Mouse (Mus musculus) MEL (cell line): Measurements from ENCODE around the gene Acr. TPM values are rescaled to one million over a fixed set of nuclear protein-coding genes. Genes with fewer than 3 reads are reported as not detected.

Experiments
- DNase-seq: peaks from one replicate; pipeline ENCODE4 v3.0.0; 2011; ENCODE audit warnings: low read depth, low spot score
- H3K27ac ChIP-seq: 2 replicates; pipeline ENCODE4 v1.5.1; 2012; ENCODE audit warnings: low read depth, mild to moderate bottlenecking, control low read depth, low read length, moderate library complexity; ENCODE audit not compliant: control insufficient read depth
- H3K27me3 ChIP-seq, 2 experiments: fragments of 150-350 bp in 1 of 2; sonication (generic) in 1 of 2; 2 replicates each; pipeline ENCODE4 v1.6.1; 2012; ENCODE audit warnings: low read length in 2 of 2, mild to moderate bottlenecking in 2 of 2, improper control_type of control experiment in 1 of 2, moderate library complexity in 1 of 2; ENCODE audit not compliant: insufficient read depth in 2 of 2, control insufficient read depth in 1 of 2
- H3K36me3 ChIP-seq, 2 experiments: 2 replicates each; pipeline ENCODE4 v1.6.1; 2012 to 2014; ENCODE audit warnings: low read length in 2 of 2, improper control_type of control experiment in 1 of 2, inconsistent platforms in 1 of 2, mild to moderate bottlenecking in 1 of 2; ENCODE audit not compliant: insufficient read depth in 2 of 2, control insufficient read depth in 1 of 2
- H3K4me1 ChIP-seq, 2 experiments: fragments of 150-350 bp in 1 of 2; sonication (generic) in 1 of 2; 2 replicates each; pipeline ENCODE4 v1.6.1; 2012; ENCODE audit warnings: low read length in 2 of 2, improper control_type of control experiment in 1 of 2, mild to moderate bottlenecking in 1 of 2; ENCODE audit not compliant: insufficient read depth in 2 of 2, control insufficient read depth in 1 of 2
- H3K4me3 ChIP-seq, 2 experiments: fragments of 150-350 bp in 1 of 2; sonication (generic) in 1 of 2; 2 replicates each; pipeline ENCODE4 v1.5.1; 2012; ENCODE audit warnings: low read depth in 2 of 2, low read length in 2 of 2, mild to moderate bottlenecking in 2 of 2, moderate library complexity in 2 of 2, control low read depth in 1 of 2, improper control_type of control experiment in 1 of 2; ENCODE audit not compliant: control insufficient read depth in 1 of 2, insufficient read depth in 1 of 2
- H3K79me2 ChIP-seq: 2 replicates; pipeline ENCODE4 v1.6.1; 2012; ENCODE audit warnings: mild to moderate bottlenecking, low read length, moderate library complexity; ENCODE audit not compliant: control insufficient read depth, poor library complexity, insufficient read depth
- H3K9ac ChIP-seq: 2 replicates; pipeline ENCODE4 v1.6.1; 2012; ENCODE audit warnings: low read depth, mild to moderate bottlenecking, control low read depth, low read length, moderate library complexity; ENCODE audit not compliant: control insufficient read depth, poor library complexity, severe bottlenecking
- H3K9me3 ChIP-seq: fragments of 150-350 bp; sonication (generic); replicated peaks from 2 replicates; pipeline ENCODE4 v1.6.1; 2012; ENCODE audit warnings: mild to moderate bottlenecking, low read length, improper control_type of control experiment, moderate library complexity; ENCODE audit not compliant: insufficient read depth
- E2F4 ChIP-seq: IDR thresholded peaks from 2 replicates; pipeline ENCODE4 v1.6.1; 2011; ENCODE audit warnings: low read depth, low read length, improper control_type of control experiment, borderline replicate concordance
- ELF1 ChIP-seq: IDR thresholded peaks from 2 replicates; pipeline ENCODE4 v1.6.1; 2014; ENCODE audit warnings: low read depth, mild to moderate bottlenecking, inconsistent platforms, low read length, improper control_type of control experiment, moderate library complexity
- EP300 ChIP-seq, 2 experiments: IDR thresholded peaks; 2 replicates each; pipeline ENCODE4 v1.6.1; 2011; ENCODE audit warnings: improper control_type of control experiment in 2 of 2, low read length in 2 of 2, low read depth in 1 of 2, mild to moderate bottlenecking in 1 of 2
- GABPA ChIP-seq: IDR thresholded peaks from 2 replicates; pipeline ENCODE4 v1.6.1; 2012; ENCODE audit warnings: low read depth, mild to moderate bottlenecking, inconsistent platforms, low read length, improper control_type of control experiment, moderate library complexity
- HCFC1 ChIP-seq: IDR thresholded peaks from 2 replicates; pipeline ENCODE4 v1.6.1; 2012; ENCODE audit warnings: low read depth, mild to moderate bottlenecking, inconsistent platforms, low read length, improper control_type of control experiment, moderate library complexity
- JUND ChIP-seq: IDR thresholded peaks from 2 replicates; pipeline ENCODE4 v1.6.1; 2011; ENCODE audit warnings: low read depth, mild to moderate bottlenecking, improper control_type of control experiment, low read length
- MAFK ChIP-seq: IDR thresholded peaks from 2 replicates; pipeline ENCODE4 v1.6.1; 2011; ENCODE audit warnings: low read depth, mild to moderate bottlenecking, low read length, improper control_type of control experiment, borderline replicate concordance
- MAX ChIP-seq: IDR thresholded peaks from 2 replicates; pipeline ENCODE4 v1.6.1; 2011; ENCODE audit warnings: low read length, improper control_type of control experiment
- MXI1 ChIP-seq: IDR thresholded peaks from 2 replicates; pipeline ENCODE4 v1.6.1; 2011; ENCODE audit warnings: mild to moderate bottlenecking, low read depth, low read length, improper control_type of control experiment
- POLR2A ChIP-seq, 2 experiments: IDR thresholded peaks; 2 replicates each; pipeline ENCODE4 v1.6.1; 2011 to 2012; ENCODE audit warnings: low read length in 2 of 2, mild to moderate bottlenecking in 2 of 2, control low read depth in 1 of 2, improper control_type of control experiment in 1 of 2, low read depth in 1 of 2, moderate library complexity in 1 of 2; ENCODE audit not compliant: control insufficient read depth in 1 of 2, insufficient read depth in 1 of 2, poor library complexity in 1 of 2
- SIN3A ChIP-seq: IDR thresholded peaks from 2 replicates; pipeline ENCODE4 v1.6.1; 2012; ENCODE audit warnings: low read length, improper control_type of control experiment, inconsistent platforms
- TCF12 ChIP-seq: IDR thresholded peaks from 2 replicates; pipeline ENCODE4 v1.6.1; 2014; ENCODE audit warnings: low read depth, mild to moderate bottlenecking, inconsistent platforms, low read length, improper control_type of control experiment, moderate library complexity
- USF1 ChIP-seq: IDR thresholded peaks from 2 replicates; pipeline ENCODE4 v1.6.1; 2014; ENCODE audit warnings: low read depth, mild to moderate bottlenecking, inconsistent platforms, low read length, improper control_type of control experiment, moderate library complexity
- USF2 ChIP-seq, 2 experiments: IDR thresholded peaks; 2 replicates each; pipeline ENCODE4 v1.6.1; 2011 to 2012; ENCODE audit warnings: improper control_type of control experiment in 2 of 2, low read length in 2 of 2, borderline replicate concordance in 1 of 2, inconsistent platforms in 1 of 2, low read depth in 1 of 2, mild to moderate bottlenecking in 1 of 2; ENCODE audit not compliant: insufficient read depth in 1 of 2
- ZMIZ1 ChIP-seq: IDR thresholded peaks from 2 replicates; pipeline ENCODE4 v1.6.1; 2012; ENCODE audit warnings: low read depth, mild to moderate bottlenecking, inconsistent platforms, low read length, improper control_type of control experiment, moderate library complexity
- polyA plus RNA-seq, 2 experiments: library from polyadenylated mRNA; stranded (reverse) in 1 of 2; unstranded in 1 of 2; fragments of >175 nt in 1 of 2; fragments of >200 nt in 1 of 2; gene quantifications; 2 replicates each; pipeline versions ENCODE4 v1.2.1 to v1.2.4; 2012; ENCODE audit warnings: low replicate concordance in 2 of 2, low read depth in 1 of 2; ENCODE audit not compliant: insufficient read length in 2 of 2, insufficient read depth in 1 of 2, missing spikeins in 1 of 2
- total RNA-seq: library from RNA; depleted of rRNA; stranded (reverse); fragments of 300-350 nt; gene quantifications from 2 replicates; pipeline ENCODE4 v1.2.3, GENCODE M21; 2012

The Acr gene
- total and polyA plus RNA-seq, 3 experiments = 0.15 TPM; not detected in 2

GRCm38 (mm10) chr15:89591723-89592455, 23.8 kb downstream of the Acr start, which contains the start of gene Rabl2:
Gene Rabl2 (minus strand): TSS chr15:89591923.
- TF ChIP-seq POLR2A (IDR thresholded peaks at IDR 0.05; ENCODE audit: control insufficient read depth in 1 of 2, insufficient read depth in 1 of 2, low read depth in 1 of 2, low read length in 2 of 2, poor library complexity in 1 of 2) (peak; percentile 31 to 52; a peak in 2 of 4 replicates), JUND (no peak), HCFC1 (peak; percentile 82), TCF12 (no peak), ELF1 (no peak), MXI1 (peak; percentile 79; the same call in 1 of the 2 replicates), MAX (peak; percentile 94), USF2 (IDR thresholded peaks at IDR 0.05; ENCODE audit: borderline replicate concordance in 1 of 2, insufficient read depth in 1 of 2, low read depth in 1 of 2, low read length in 2 of 2) (no peak), GABPA (no peak), SIN3A (peak; percentile 96)
- TF ChIP-seq, all 39 proteins: peak for 5
- Histone ChIP-seq H3K9ac (peak within 1 kb of the TSS; percentile 69), H3K9me3 (no peaks in the 10 kb centered on the region), H3K27me3 (peaks cover 0 to 6% of the 10 kb centered on the region in 2 experiments; a peak in 2 of 4 replicates), H3K4me1 (no peaks in the 10 kb centered on the region), H3K27ac (no peak within 1 kb of the TSS), H3K4me3 (peak within 1 kb of the TSS; percentile 76 to 77), H3K36me3 (peaks cover 0 to 3% of the 10 kb centered on the region in 2 experiments; a peak in 1 of 4 replicates), H3K79me2 (no peaks in the 10 kb centered on the region)
- DNase-seq = peak; percentile 85

GRCm38 (mm10) chr15:89592548-89592947, 24.4 kb downstream of the Acr start:
- no peak for DNase-seq
- Histone ChIP-seq H3K27ac (no peak overlapping the region), H3K9me3 (no peaks in the 10 kb centered on the region), H3K36me3 (peaks cover 0 to 3% of the 10 kb centered on the region in 2 experiments; a peak in 1 of 4 replicates), H3K4me1 (no peaks in the 10 kb centered on the region), H3K27me3 (peaks cover 0 to 6% of the 10 kb centered on the region in 2 experiments; a peak in 2 of 4 replicates), H3K79me2 (no peaks in the 10 kb centered on the region), H3K4me3 (no peak overlapping the region), H3K9ac (no peak overlapping the region)
- TF ChIP-seq MAFK (no peak), SIN3A (no peak), MAX (no peak), ZMIZ1 (no peak), MXI1 (no peak), USF2 (IDR thresholded peaks at IDR 0.05; ENCODE audit: borderline replicate concordance in 1 of 2, insufficient read depth in 1 of 2, low read depth in 1 of 2, low read length in 2 of 2) (no peak), EP300 (IDR thresholded peaks at IDR 0.05; ENCODE audit: low read depth in 1 of 2, low read length in 2 of 2) (no peak), USF1 (no peak), E2F4 (no peak)
